Mouse (Mus musculus) ES-E14 (cell line): Measurements from ENCODE around the gene Anapc4. TPM values are rescaled to one million over a fixed set of nuclear protein-coding genes. Genes with fewer than 3 reads are reported as not detected.

ENCODE experiments used
- DNase-seq: peaks from one replicate; pipeline ENCODE4 v3.0.0-alpha.2; 2013; ENCODE audit warnings: low read depth, low spot score
- H3K27ac ChIP-seq: 2 replicates; pipeline ENCODE4 v1.5.1; 2012; ENCODE audit warnings: low read depth, mild to moderate bottlenecking, low read length, moderate library complexity, mixed read lengths; ENCODE audit not compliant: poor library complexity, insufficient read depth, severe bottlenecking
- H3K36me3 ChIP-seq: 2 replicates; pipeline ENCODE4 v1.6.1; 2012; ENCODE audit warnings: mild to moderate bottlenecking, low read length, moderate library complexity, mixed read lengths; ENCODE audit not compliant: control insufficient read depth, poor library complexity, insufficient read depth, severe bottlenecking
- H3K4me1 ChIP-seq, 2 experiments: fragments of 150-350 bp in 1 of 2; sonication (generic) in 1 of 2; 2 replicates each; pipeline ENCODE4 v1.6.1; 2012; ENCODE audit warnings: low read length in 2 of 2, mild to moderate bottlenecking in 1 of 2, mixed read lengths in 1 of 2; ENCODE audit not compliant: control insufficient read depth in 2 of 2, insufficient read depth in 2 of 2, poor library complexity in 1 of 2
- H3K4me3 ChIP-seq, 2 experiments: fragments of 150-350 bp in 1 of 2; sonication (generic) in 1 of 2; 2 replicates each; pipeline ENCODE4 v1.5.1; 2012; ENCODE audit warnings: low read length in 2 of 2, low read depth in 1 of 2, mild to moderate bottlenecking in 1 of 2, mixed read lengths in 1 of 2; ENCODE audit not compliant: insufficient read depth in 1 of 2, poor library complexity in 1 of 2, severe bottlenecking in 1 of 2
- H3K9ac ChIP-seq: 2 replicates; pipeline ENCODE4 v1.6.1; 2012; ENCODE audit warnings: low read depth, mild to moderate bottlenecking, low read length, mixed read lengths; ENCODE audit not compliant: poor library complexity, insufficient read depth, severe bottlenecking
- H3K9me3 ChIP-seq: fragments of 150-350 bp; sonication (generic); 2 replicates; pipeline ENCODE4 v1.6.1; 2012; ENCODE audit warnings: low read depth, mild to moderate bottlenecking, low read length; ENCODE audit not compliant: control insufficient read depth, insufficient read depth
- CHD2 ChIP-seq: IDR thresholded peaks from 2 replicates; pipeline ENCODE4 v1.6.1; 2014; ENCODE audit warnings: mild to moderate bottlenecking, low read depth, low read length, inconsistent platforms
- HCFC1 ChIP-seq: IDR thresholded peaks from 2 replicates; pipeline ENCODE4 v1.6.1; 2012; ENCODE audit warnings: low read length, inconsistent platforms, borderline replicate concordance; ENCODE audit not compliant: insufficient read depth
- MAFK ChIP-seq: IDR thresholded peaks from 2 replicates; pipeline ENCODE4 v1.6.1; 2014; ENCODE audit warnings: mild to moderate bottlenecking, low read depth, low read length, inconsistent platforms; ENCODE audit not compliant: insufficient read depth
- ZC3H11A ChIP-seq: IDR thresholded peaks from 2 replicates; pipeline ENCODE4 v1.6.1; 2012; ENCODE audit warnings: low read depth, mild to moderate bottlenecking, inconsistent platforms, low read length, borderline replicate concordance
- ZNF384 ChIP-seq: IDR thresholded peaks from 2 replicates; pipeline ENCODE4 v1.6.1; 2012; ENCODE audit warnings: low read depth, low read length, inconsistent platforms
- in situ Hi-C, 2 experiments: fragments of 600-800 bp; cut with MboI; formaldehyde crosslinking; loops; one replicate each; pipeline ENCODE4 v1.15.1; 2025; ENCODE audit warnings: low sequenced_read_pairs in 2 of 2, inconsistent platforms in 1 of 2; ENCODE audit not compliant: unreplicated experiment in 2 of 2
- total RNA-seq: library from RNA; depleted of rRNA; stranded (reverse); fragments of 300-350 nt; gene quantifications from 2 replicates; pipeline ENCODE4 v1.2.3, GENCODE M21; 2012

Anapc4 gene
- total RNA-seq, 1 experiment: 68.8 TPM

GRCm38 (mm10) chr5:52799274-52799985 lies 34.4 kb upstream of the Anapc4 start:
- Histone ChIP-seq H3K4me3 (no peak overlapping the region), H3K27ac (no peak overlapping the region), H3K9ac (no peak overlapping the region), H3K4me1 (no peaks in the 10 kb centered on the region), H3K36me3 (peaks cover 12% of the 10 kb centered on the region), H3K9me3 (no peaks in the 10 kb centered on the region)
- TF ChIP-seq ZNF384 (no peak), HCFC1 (no peak), CHD2 (no peak), MAFK (no peak), ZC3H11A (no peak)
- in situ Hi-C loops: no loop called here
- DNase-seq: no peak

GRCm38 (mm10) chr5:52805801-52806200 lies 28.0 kb upstream of the Anapc4 start:
- Histone ChIP-seq H3K27ac (no peak overlapping the region), H3K4me1 (0 out of 4 replicates have a peak, but pooled peaks cover 0 to 1% of the 10 kb centered on the region in 2 experiments), H3K9ac (no peak overlapping the region), H3K36me3 (peaks cover 8% of the 10 kb centered on the region; the same call in 1 of the 2 replicates), H3K4me3 (no peak overlapping the region), H3K9me3 (no peaks in the 10 kb centered on the region)
- TF ChIP-seq HCFC1 (no peak), ZNF384 (no peak), MAFK (no peak), CHD2 (no peak), ZC3H11A (no peak)
- in situ Hi-C loops: no loop called here
- DNase-seq: no peak

- in situ Hi-C loops: no loop called here
- Histone ChIP-seq H3K36me3 (peaks cover 8% of the 10 kb centered on the region; the same call in 1 of the 2 replicates), H3K9me3 (no peaks in the 10 kb centered on the region), H3K4me1 (0 out of 4 replicates have a peak, but pooled peaks cover 0 to 1% of the 10 kb centered on the region in 2 experiments), H3K4me3 (no peak overlapping the region), H3K27ac (no peak overlapping the region), H3K9ac (no peak overlapping the region)
- TF ChIP-seq CHD2 (no peak), HCFC1 (no peak), ZNF384 (no peak), MAFK (no peak), ZC3H11A (no peak)
- no peak for DNase-seq
Measured at GRCm38 (mm10) chr5:52806349-52806748, 27.5 kb upstream of the Anapc4 start.

GRCm38 (mm10) chr5:52807030-52807429 lies 26.8 kb upstream of the Anapc4 start:
- peaks cover 8% of the 10 kb centered on the region; the same call in 1 of the 2 replicates for H3K36me3 ChIP-seq
- TF ChIP-seq ZNF384 (no peak), CHD2 (no peak), ZC3H11A (no peak), MAFK (no peak), HCFC1 (no peak)
- 0 out of 4 replicates have a peak, but pooled peaks cover 0 to 1% of the 10 kb centered on the region in 2 experiments for H3K4me1 ChIP-seq
- H3K9ac ChIP-seq: no peak overlapping the region
- no peak overlapping the region for H3K27ac ChIP-seq
- no peaks in the 10 kb centered on the region for H3K9me3 ChIP-seq
- H3K4me3 ChIP-seq: no peak overlapping the region
- DNase-seq: no peak
- in situ Hi-C loops: no loop called here
